Comparison of ENCODE assay signal across 8 mouse cellular contexts in genomic region chr7:28726600-28726999, GRCm38 (mm10). TPM values are rescaled to one million over a fixed set of nuclear protein-coding genes. Genes with fewer than 3 reads are reported as not detected.
A peak's percentile ranks its signal among the peaks of the same experiment; 100 is the strongest.
DNase-seq lines count a peak whose midpoint lies in the region; ATAC-seq and TF ChIP-seq lines count a peak whose summit lies in the region.

No protein-coding gene starts in this region.

- no peaks in the 10 kb centered on the region for H3K79me3 ChIP-seq in C2C12 (ENCODE audit: low read depth)

- ATAC-seq in lung, embryonic 14.5 days (ENCODE audit: insufficient read depth), result peak; percentile 75

- 16% methylated on average over 14 of the region's 14 CpGs for WGBS in bone marrow, adult 2 months
- WGBS in lung, embryonic 14.5 days, result 8% methylated on average over 14 of the region's 14 CpGs
- 3% methylated on average over 14 of the region's 14 CpGs for WGBS in olfactory bulb, adult 2 months

- H3K4me1 ChIP-seq in bone marrow, adult 2 months (ENCODE audit: control insufficient read depth, insufficient read depth, low read length), result no peaks in the 10 kb centered on the region
- H3K4me1 ChIP-seq in embryonic fibroblast, embryonic 13.5 days (ENCODE audit: control insufficient read depth, insufficient read depth, low read length), result no peaks in the 10 kb centered on the region; the same call in 1 of the 2 replicates
- H3K4me1 ChIP-seq in lung, embryonic 14.5 days (ENCODE audit: insufficient read depth), result no peaks in the 10 kb centered on the region
- H3K4me1 ChIP-seq in olfactory bulb, adult 2 months (ENCODE audit: control insufficient read depth, insufficient read depth, low read length), result peaks cover 6% of the 10 kb centered on the region

- peaks cover 6% of the 10 kb centered on the region for H3K9me3 ChIP-seq in lung, embryonic 14.5 days (ENCODE audit: low read depth, low read length)

- peaks cover 5% of the 10 kb centered on the region for H3K36me3 ChIP-seq in C2C12 (ENCODE audit: control insufficient read depth, insufficient read depth)
- peaks cover 2% of the 10 kb centered on the region; the same call in 1 of the 2 replicates for H3K36me3 ChIP-seq in lung, embryonic 14.5 days (ENCODE audit: insufficient read depth)

- peak; percentile 68 to 82 for DNase-seq in heart, postnatal 10 days
- peak; percentile 83 to 86 for DNase-seq in kidney, postnatal 4 days
- peak; percentile 89 for DNase-seq in lung, embryonic 14.5 days
- peak; percentile 76 for DNase-seq in testis, postnatal 14 days (ENCODE audit: low spot score)

- no peaks in the 10 kb centered on the region for H3K79me2 ChIP-seq in C2C12 (ENCODE audit: control insufficient read depth, insufficient read depth)

- H3K4me2 ChIP-seq in lung, embryonic 14.5 days, result 0 out of 2 replicates have a peak overlapping the region, but pooled peaks have one; percentile 18

- peak; percentile 31; the same call in 1 of the 2 replicates for TF ChIP-seq POLR2A in bone marrow, adult 2 months (IDR thresholded peaks at IDR 0.05; ENCODE audit: borderline replicate concordance, control insufficient read depth, low read depth, low read length)
- no peak for TF ChIP-seq POLR2A in embryonic fibroblast, embryonic 13.5 days (IDR thresholded peaks at IDR 0.05; ENCODE audit: low read depth, low read length)
- TF ChIP-seq POLR2A in olfactory bulb, adult 2 months (IDR thresholded peaks at IDR 0.05; ENCODE audit: insufficient read depth, low read depth, low read length), result no peak

- intact Hi-C loops in heart, postnatal 10 days (cut with DNase I), result loop anchor here (5.0 kb wide), 2 partner anchors 124 to 279 kb away; no protein-coding TSS in a partner anchor

- TF ChIP-seq CTCF in C2C12 (IDR thresholded peaks at IDR 0.05; ENCODE audit: control insufficient read depth, insufficient read depth, insufficient read length), result peak; percentile 84
- peak; percentile 83 for TF ChIP-seq CTCF in bone marrow, adult 2 months (IDR thresholded peaks at IDR 0.05; ENCODE audit: control insufficient read depth, insufficient read depth, low read length)
- TF ChIP-seq CTCF in embryonic fibroblast, embryonic 13.5 days (IDR thresholded peaks at IDR 0.05; ENCODE audit: borderline replicate concordance, insufficient read depth, low read length), result peak; percentile 80
- peak; percentile 94 for TF ChIP-seq CTCF in lung, embryonic 14.5 days (IDR thresholded peaks at IDR 0.05; ENCODE audit: low read depth)
- TF ChIP-seq CTCF in olfactory bulb, adult 2 months (IDR thresholded peaks at IDR 0.05; ENCODE audit: insufficient read depth, low read depth, low read length), result peak; percentile 85

- H3K4me3 ChIP-seq in C2C12 (ENCODE audit: insufficient read depth, poor library complexity, severe bottlenecking), result no peak overlapping the region
- H3K4me3 ChIP-seq in bone marrow, adult 2 months (replicated peaks; ENCODE audit: control insufficient read depth, low read depth, low read length), result no peak overlapping the region
- H3K4me3 ChIP-seq in embryonic fibroblast, embryonic 13.5 days (ENCODE audit: insufficient read depth, low read length), result no peak overlapping the region
- no peak overlapping the region for H3K4me3 ChIP-seq in lung, embryonic 14.5 days (ENCODE audit: low read depth, low read length)
- 0 out of 2 replicates have a peak overlapping the region, but pooled peaks have one; percentile 7 for H3K4me3 ChIP-seq in olfactory bulb, adult 2 months (ENCODE audit: insufficient read depth, low read depth, low read length)

- no peak overlapping the region for H3K9ac ChIP-seq in lung, embryonic 14.5 days

- H3K27ac ChIP-seq in bone marrow, adult 2 months (ENCODE audit: control insufficient read depth, insufficient read depth, low read depth, low read length, poor library complexity), result no peak overlapping the region; the same call in 1 of the 2 replicates
- no peak overlapping the region for H3K27ac ChIP-seq in embryonic fibroblast, embryonic 13.5 days (ENCODE audit: insufficient read depth, low read length)
- H3K27ac ChIP-seq in lung, embryonic 14.5 days (ENCODE audit: low read depth), result no peak overlapping the region
- H3K27ac ChIP-seq in olfactory bulb, adult 2 months (ENCODE audit: insufficient read depth, low read depth, low read length), result no peak overlapping the region

- no peaks in the 10 kb centered on the region for H3K27me3 ChIP-seq in C2C12 (ENCODE audit: control insufficient read depth, insufficient read depth, insufficient read length)
- no peaks in the 10 kb centered on the region for H3K27me3 ChIP-seq in lung, embryonic 14.5 days (ENCODE audit: insufficient read depth, low read length)

- no peak overlapping the region for H3ac ChIP-seq in C2C12 (ENCODE audit: control insufficient read depth, insufficient read length, low read depth)

TF ChIP-seq in C2C12, 6 proteins besides CTCF, POLR2A, EP300 and RAD21:
- TF ChIP-seq MYOD1 (IDR thresholded peaks at IDR 0.05; ENCODE audit: control insufficient read depth, insufficient read length, low read depth), result no peak
- TF ChIP-seq USF1 (IDR thresholded peaks at IDR 0.05; ENCODE audit: low read depth), result no peak
- peak; percentile 86 for TF ChIP-seq MAX (IDR thresholded peaks at IDR 0.05)
- no peak for TF ChIP-seq MYOG (IDR thresholded peaks at IDR 0.05; ENCODE audit: control insufficient read depth, extremely low read depth, insufficient read length)
- TF ChIP-seq CEBPB (IDR thresholded peaks at IDR 0.05; ENCODE audit: low read depth), result no peak
- no peak for TF ChIP-seq FOSL1 (IDR thresholded peaks at IDR 0.05; ENCODE audit: insufficient read depth, low read length, poor library complexity, severe bottlenecking)
TF ChIP-seq in C2C12: peak in this region for 1.

RNA-seq across cellular contexts. Expression of gene Fbxo17, which starts 10.0 kb away (rescaled TPM):
- 9.8 TPM for polyA plus RNA-seq in C2C12 (2012; fragmentation: generic; extraction: Trizol)
- polyA plus RNA-seq in bone marrow, adult 2 months (2011; ENCODE audit: insufficient read depth, insufficient read length, low replicate concordance, missing spikeins), result 1.4 and 3.3 TPM in 2 replicates
- 16.3 and 18.4 TPM in 2 replicates for polyA plus RNA-seq in embryonic fibroblast, embryonic 13.5 days (2011; ENCODE audit: insufficient read length, low read depth, missing spikeins)
- 1 to 10 TPM; 1.4 to 1.9 TPM for total RNA-seq in heart, postnatal 10 days (2021)
- polyA plus RNA-seq in lung, embryonic 14.5 days (2014; fragmentation: Nextera tagmentation; extraction: Ambion mirVana), result 13.6 and 15.8 TPM in 2 replicates
- polyA plus RNA-seq in olfactory bulb, adult 2 months (2012; ENCODE audit: insufficient read depth, insufficient read length, low replicate concordance, missing spikeins), result not detected in 2 replicates

RNA-seq across cellular contexts. Expression of gene Mrps12, which starts 15.0 kb away (rescaled TPM):
- 193 TPM for polyA plus RNA-seq in C2C12 (2012; fragmentation: generic; extraction: Trizol)
- 46.5 and 85.1 TPM in 2 replicates for polyA plus RNA-seq in bone marrow, adult 2 months (2011; ENCODE audit: insufficient read depth, insufficient read length, low replicate concordance, missing spikeins)
- polyA plus RNA-seq in embryonic fibroblast, embryonic 13.5 days (2011; ENCODE audit: insufficient read length, low read depth, missing spikeins), result 30.9 and 50.8 TPM in 2 replicates
- total RNA-seq in heart, postnatal 10 days (2021), result 10 to 100 TPM; 53.0 to 54.4 TPM
- polyA plus RNA-seq in lung, embryonic 14.5 days (2014; fragmentation: Nextera tagmentation; extraction: Ambion mirVana), result 131 and 132 TPM in 2 replicates
- not detected in 2 replicates for polyA plus RNA-seq in olfactory bulb, adult 2 months (2012; ENCODE audit: insufficient read depth, insufficient read length, low replicate concordance, missing spikeins)

RNA-seq across cellular contexts. Expression of gene Sars2, which starts 15.2 kb away (rescaled TPM):
- 18.1 TPM for polyA plus RNA-seq in C2C12 (2012; fragmentation: generic; extraction: Trizol)
- 7.3 and 11.9 TPM in 2 replicates for polyA plus RNA-seq in bone marrow, adult 2 months (2011; ENCODE audit: insufficient read depth, insufficient read length, low replicate concordance, missing spikeins)
- 5.2 and 7.1 TPM in 2 replicates for polyA plus RNA-seq in embryonic fibroblast, embryonic 13.5 days (2011; ENCODE audit: insufficient read length, low read depth, missing spikeins)
- 10 to 100 TPM; 15.6 to 16.4 TPM for total RNA-seq in heart, postnatal 10 days (2021)
- 27.9 and 31.4 TPM in 2 replicates for polyA plus RNA-seq in lung, embryonic 14.5 days (2014; fragmentation: Nextera tagmentation; extraction: Ambion mirVana)
- not detected in 2 replicates for polyA plus RNA-seq in olfactory bulb, adult 2 months (2012; ENCODE audit: insufficient read depth, insufficient read length, low replicate concordance, missing spikeins)

RNA-seq across cellular contexts. Expression of gene Ccer2, which starts 29.4 kb away (rescaled TPM):
- polyA plus RNA-seq in C2C12 (2012; fragmentation: generic; extraction: Trizol), result not detected
- not detected in 2 replicates for polyA plus RNA-seq in bone marrow, adult 2 months (2011; ENCODE audit: insufficient read depth, insufficient read length, low replicate concordance, missing spikeins)
- polyA plus RNA-seq in embryonic fibroblast, embryonic 13.5 days (2011; ENCODE audit: insufficient read length, low read depth, missing spikeins), result not detected in 2 replicates
- not detected for total RNA-seq in heart, postnatal 10 days (2021)
- polyA plus RNA-seq in lung, embryonic 14.5 days (2014; fragmentation: Nextera tagmentation; extraction: Ambion mirVana), result not detected in 2 replicates
- polyA plus RNA-seq in olfactory bulb, adult 2 months (2012; ENCODE audit: insufficient read depth, insufficient read length, low replicate concordance, missing spikeins), result not detected in 2 replicates

RNA-seq across cellular contexts. Expression of gene Fbxo27, which starts 34.0 kb away (rescaled TPM):
- polyA plus RNA-seq in C2C12 (2012; fragmentation: generic; extraction: Trizol), result 0.01 TPM
- 1.5 TPM in 1 of 2 replicates, not detected in the other for polyA plus RNA-seq in bone marrow, adult 2 months (2011; ENCODE audit: insufficient read depth, insufficient read length, low replicate concordance, missing spikeins)
- 3.8 and 5.1 TPM in 2 replicates for polyA plus RNA-seq in embryonic fibroblast, embryonic 13.5 days (2011; ENCODE audit: insufficient read length, low read depth, missing spikeins)
- 1 to 10 TPM in 1 of 2 experiments, under 1 TPM in 1; 0.52 to 1.3 TPM for total RNA-seq in heart, postnatal 10 days (2021)
- polyA plus RNA-seq in lung, embryonic 14.5 days (2014; fragmentation: Nextera tagmentation; extraction: Ambion mirVana), result 6.8 and 6.9 TPM in 2 replicates
- polyA plus RNA-seq in olfactory bulb, adult 2 months (2012; ENCODE audit: insufficient read depth, insufficient read length, low replicate concordance, missing spikeins), result not detected in 2 replicates

Comparison
In these comparisons a context has a peak if more than half of its experiments do, and no peak if none do; other contexts are left out.
1. RNA of gene Mrps12, which starts 15.0 kb away (polyA plus RNA-seq): 193 TPM in C2C12 (single experiment), 131 to 132 TPM in lung, embryonic 14.5 days, 46.5 to 85.1 TPM in bone marrow, adult 2 months and 30.9 to 50.8 TPM in embryonic fibroblast, embryonic 13.5 days; not detected in olfactory bulb, adult 2 months; every median in the first group is over 10 times any median in the second.
2. Peak in every context shown above with its lines, with median percentiles within 50 percentile points of each other: CTCF ChIP-seq and DNase-seq.